Mouse (Mus musculus): Measurements from ENCODE around the gene Kat2b.

DNA sequence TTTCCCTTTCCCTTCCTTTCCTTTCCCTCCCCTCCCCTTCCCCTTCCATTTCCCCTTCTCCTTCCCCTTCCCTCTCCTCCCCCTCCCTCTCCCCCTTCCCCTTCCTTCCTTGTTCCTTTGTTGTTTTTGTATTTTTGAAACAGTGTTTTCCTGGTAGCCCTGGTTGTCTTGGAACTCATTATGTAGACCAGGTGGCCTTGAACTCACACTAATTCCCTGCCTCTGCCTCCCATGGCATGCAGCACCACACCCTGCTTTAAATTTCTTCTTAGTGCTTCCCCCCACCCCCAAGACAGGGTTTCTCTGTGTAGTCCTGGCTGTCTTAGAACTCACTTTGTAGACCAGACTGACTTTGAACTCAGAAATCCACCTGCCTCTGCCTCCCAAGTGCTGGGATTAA, 52.7 kb downstream of the Kat2b start:
- TF ChIP-seq POLR2A (IDR thresholded peaks at IDR 0.05; ENCODE audit: borderline replicate concordance, low read depth, low read length) (no peak), CTCF (IDR thresholded peaks at IDR 0.05; ENCODE audit: low read depth, low read length) (no peak)

Measured in bone marrow macrophage, adult 2 months (primary cell).